Mouse (Mus musculus) adrenal gland, postnatal 4 days (tissue): ENCODE measurements around the gene Hcn2. TPM values are rescaled to one million over a fixed set of nuclear protein-coding genes. Genes with fewer than 3 reads are reported as not detected.
"Not testable (repeated sequence)": the region's sequence is repeated elsewhere in the genome, so short reads cannot be mapped to it uniquely, and the experiment has no call there.

Experiments used
- DNase-seq, 2 experiments: peaks; one replicate each; pipeline ENCODE4 v3.0.0; 2021 to 2022; ENCODE audit warnings: low spot score in 2 of 2, mixed read lengths in 2 of 2
- total RNA-seq, 2 experiments: library from RNA; stranded (reverse); gene quantifications; 2 replicates each; pipeline ENCODE4 v1.2.3; 2021

Gene Hcn2
- total RNA-seq, 2 experiments from 2014 or later = 8.9 to 9.3 TPM

DNA sequence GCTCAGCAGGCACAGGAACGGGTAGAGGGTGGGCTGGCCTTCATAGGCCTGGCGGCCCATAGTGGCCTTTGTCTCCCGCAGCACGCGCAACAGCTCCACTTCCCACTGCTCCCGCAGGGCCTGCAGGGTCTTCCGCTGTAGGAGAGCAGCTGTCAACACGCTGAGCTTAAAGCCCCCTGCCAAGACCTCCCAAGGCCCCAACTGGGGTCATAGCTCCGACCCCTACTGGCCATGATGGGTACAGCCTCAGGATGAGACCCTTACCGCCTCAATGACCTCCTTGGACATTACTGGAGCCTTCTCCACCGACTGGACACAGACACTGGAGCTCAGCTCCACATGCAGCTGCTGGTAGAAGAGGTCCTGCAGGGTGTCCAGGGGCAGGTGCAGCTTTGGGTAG lies 24.4 kb downstream of the Hcn2 start:
- no peak for DNase-seq

DNA sequence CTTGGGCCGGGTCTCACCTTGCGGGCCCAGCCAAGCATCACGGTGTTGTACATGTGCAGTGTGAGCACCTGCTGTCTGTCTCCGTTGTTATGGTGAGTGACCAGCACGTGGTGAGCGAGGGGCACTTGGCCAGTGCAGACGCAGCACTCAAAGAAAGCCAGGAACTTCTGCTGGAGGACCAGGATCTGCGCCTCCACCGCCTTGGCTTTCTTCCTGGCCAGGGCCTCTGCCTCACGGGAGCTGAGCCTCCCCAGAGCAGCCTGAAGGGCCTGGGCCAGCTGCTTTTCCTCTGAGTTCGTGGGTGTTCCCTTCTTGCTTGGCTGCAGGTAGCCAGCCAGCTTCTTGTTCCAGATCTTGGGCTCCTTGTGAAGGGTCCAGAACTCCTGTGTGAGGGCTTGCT lies 26.7 kb downstream of the Hcn2 start:
- no peak for DNase-seq

GRCm38 (mm10) chr10:79743650-79744365 lies 27.4 kb downstream of the Hcn2 start:
- no peak for DNase-seq

GRCm38 (mm10) chr10:79745411-79745810 lies 29.0 kb downstream of the Hcn2 start:
- no peak for DNase-seq

- DNase-seq = peak; percentile 72 to 87
Observed at GRCm38 (mm10) chr10:79745898-79746773, 29.7 kb downstream of the Hcn2 start, which contains the start of gene Polrmt. Gene Polrmt, minus strand, starts transcription at chr10:79746581.

- no peak for DNase-seq
Observed at GRCm38 (mm10) chr10:79746774-79747151, 30.3 kb downstream of the Hcn2 start.

- DNase-seq = no peak
Observed at GRCm38 (mm10) chr10:79748496-79748895, 32.1 kb downstream of the Hcn2 start.

DNA sequence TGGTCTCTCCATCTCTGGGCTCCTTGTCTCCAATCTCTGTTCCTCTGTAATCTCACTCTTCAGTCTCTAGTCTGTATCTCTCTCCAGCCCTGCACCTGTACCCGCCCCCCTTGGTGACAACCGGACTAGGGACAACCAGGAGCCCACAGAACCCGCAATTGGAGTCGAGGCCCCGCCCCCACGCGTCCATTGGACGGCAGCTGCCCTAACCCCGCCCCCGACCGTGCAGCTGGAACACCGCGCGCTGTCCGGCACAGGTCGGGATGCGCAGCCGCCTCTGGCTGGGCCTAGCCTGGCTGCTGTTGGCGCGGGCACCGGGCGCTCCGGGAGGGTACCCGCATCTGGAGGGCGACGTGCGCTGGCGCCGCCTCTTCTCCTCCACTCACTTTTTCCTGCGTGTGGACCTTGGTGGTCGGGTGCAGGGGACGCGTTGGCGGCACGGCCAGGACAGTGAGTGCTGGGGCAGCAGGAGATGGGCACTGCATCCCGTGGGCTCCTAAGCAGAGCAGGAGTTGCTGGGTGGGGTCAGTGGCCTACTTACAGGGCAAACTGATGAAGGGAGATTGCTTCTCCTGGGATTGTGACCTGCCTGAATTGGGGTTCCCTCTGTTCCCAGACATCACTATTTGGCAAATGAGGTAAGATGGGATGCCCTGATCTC lies 38.6 kb downstream of the Hcn2 start, which contains the start of gene Fgf22:
Fgf22 (plus strand) TSS at position 221 of the 661 bp plus-strand sequence.
- peak in 1 of 2 experiments; percentile 50 for DNase-seq

GRCm38 (mm10) chr10:79755854-79756253 lies 39.4 kb downstream of the Hcn2 start:
- DNase-seq = no peak

GRCm38 (mm10) chr10:79756660-79757059 lies 40.2 kb downstream of the Hcn2 start:
- no peak for DNase-seq

DNA sequence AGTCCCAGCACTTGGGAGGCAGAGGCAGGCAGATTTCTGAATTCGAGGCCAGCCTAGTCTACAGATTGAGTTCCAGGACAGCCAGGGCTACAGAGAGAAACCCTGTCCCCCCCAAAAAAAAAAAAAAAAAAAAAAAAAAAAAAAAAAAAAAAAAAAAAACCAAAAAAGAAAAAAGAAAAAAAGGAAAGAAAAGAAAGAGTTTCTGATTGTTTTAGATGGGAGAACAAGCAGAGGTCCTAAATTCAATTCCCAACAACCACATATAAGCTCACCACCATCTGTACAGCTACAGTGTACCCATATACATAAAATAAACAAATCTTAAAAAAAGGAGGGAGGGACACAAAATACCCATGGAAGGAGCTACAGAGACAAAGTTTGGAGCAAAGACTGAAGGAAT lies 43.2 kb downstream of the Hcn2 start:
- not testable (repeated sequence) for DNase-seq

DNA sequence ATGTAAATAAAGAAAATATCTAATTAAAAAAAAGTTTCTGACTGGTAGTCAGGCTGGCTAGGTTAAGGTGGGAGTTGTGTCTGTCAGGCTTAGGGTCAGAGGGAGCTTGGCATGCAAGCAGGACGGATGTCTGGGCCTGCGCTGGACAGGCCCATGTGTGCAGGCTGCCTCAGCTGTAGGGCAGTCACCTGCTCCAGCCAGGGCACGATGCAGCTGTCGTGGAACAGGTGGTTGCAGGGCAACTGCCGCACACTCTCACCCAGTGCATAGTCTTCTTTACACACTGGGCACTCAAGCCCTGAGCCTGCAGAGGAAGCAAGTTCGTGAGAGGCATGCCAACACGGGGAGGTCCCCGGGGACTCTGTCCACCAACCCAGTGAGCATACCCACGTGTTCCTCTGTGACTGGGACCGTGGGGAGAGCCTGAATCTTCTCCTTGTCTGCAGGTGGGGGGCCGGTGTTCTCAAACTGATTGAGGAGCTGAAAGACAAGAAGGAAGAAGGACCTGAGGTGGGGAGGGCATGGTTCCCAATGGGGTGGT lies 44.2 kb downstream of the Hcn2 start:
- no peak for DNase-seq

- no peak for DNase-seq
Observed at GRCm38 (mm10) chr10:79762875-79763274, 46.4 kb downstream of the Hcn2 start.

GRCm38 (mm10) chr10:79764234-79764633 lies 47.8 kb downstream of the Hcn2 start:
- DNase-seq = no peak

DNA sequence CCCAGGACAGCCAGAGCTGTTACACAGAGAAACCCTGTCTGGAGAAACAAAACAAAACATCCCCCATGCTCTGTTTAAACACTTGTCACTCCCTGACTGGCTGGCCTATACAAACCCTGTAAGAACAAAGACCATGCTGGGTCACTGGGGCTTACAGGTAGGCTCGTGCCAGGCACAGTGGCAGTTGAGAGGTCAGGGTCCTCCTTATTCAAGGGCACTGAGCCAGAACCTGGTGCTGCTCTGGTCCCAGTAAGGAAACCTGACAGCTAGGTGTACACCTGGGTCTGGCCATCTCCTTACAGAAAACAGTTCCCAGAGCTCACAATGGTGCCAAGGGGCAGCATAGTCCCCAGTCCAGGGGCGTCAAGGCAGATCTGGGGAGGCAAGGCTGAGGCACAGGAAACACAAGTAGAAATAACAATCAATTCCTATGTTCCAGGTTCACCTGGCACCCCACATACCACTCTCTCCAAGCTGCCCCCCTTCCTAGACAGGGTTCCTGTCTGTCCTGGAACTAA lies 48.9 kb downstream of the Hcn2 start:
- DNase-seq = no peak

DNA sequence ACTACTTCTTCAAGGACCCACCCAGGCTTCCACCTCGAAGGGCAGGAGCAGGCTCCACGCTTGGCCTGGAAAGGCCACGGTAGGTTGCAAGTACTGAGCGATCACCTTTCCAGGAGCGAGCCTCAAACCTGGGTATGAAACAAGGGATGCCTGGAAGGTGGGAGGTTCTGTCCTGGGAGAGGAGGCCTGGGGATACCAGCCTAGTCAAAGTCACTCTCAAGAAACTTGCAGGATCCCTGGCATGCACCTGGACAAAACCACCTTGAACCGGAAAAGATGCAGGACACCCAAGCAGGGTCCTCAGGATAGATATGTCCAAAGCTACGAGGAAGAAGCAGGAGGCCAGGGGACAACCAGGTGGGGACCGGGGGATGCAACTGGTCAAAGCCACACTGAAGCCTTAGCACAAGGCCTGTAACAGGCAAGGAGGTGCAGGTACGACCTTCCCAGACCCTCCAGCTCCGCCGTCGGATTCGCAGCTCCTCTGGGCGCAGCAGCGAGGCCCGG lies 49.6 kb downstream of the Hcn2 start:
- no peak for DNase-seq

- DNase-seq = peak; percentile 98 to 99
Observed at GRCm38 (mm10) chr10:79766508-79767325, 50.3 kb downstream of the Hcn2 start, which contains the start of gene Rnf126. Gene Rnf126, minus strand, starts transcription at chr10:79766952.

GRCm38 (mm10) chr10:79767372-79768244 lies 51.2 kb downstream of the Hcn2 start:
- DNase-seq = peak; percentile 73 to 85

DNA sequence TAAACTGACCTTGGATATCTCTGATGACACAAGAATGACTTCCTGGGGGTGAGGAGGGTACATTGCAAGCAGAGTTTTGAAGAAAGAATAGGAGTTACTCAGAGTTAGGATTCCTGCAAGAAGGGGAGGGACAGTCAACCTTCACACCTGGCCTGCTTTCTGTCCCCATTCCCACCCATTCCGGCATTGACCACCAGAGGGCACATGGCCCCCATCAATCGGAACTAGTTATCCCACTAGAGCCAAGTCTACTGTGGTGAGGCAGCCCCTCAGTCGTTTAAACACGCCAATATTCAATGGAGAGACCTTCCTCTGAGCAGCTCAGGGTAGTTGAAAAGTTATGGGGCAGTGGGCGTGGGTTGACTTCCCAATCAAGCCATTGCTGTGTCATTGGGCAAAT lies 52.0 kb downstream of the Hcn2 start:
- DNase-seq = peak in 1 of 2 experiments; percentile 60
